Mouse (Mus musculus): Measurements from ENCODE around the gene Tmem229b. TPM values are rescaled to one million over a fixed set of nuclear protein-coding genes. Genes with fewer than 3 reads are reported as not detected.

Tmem229b gene
- total and polyA plus RNA-seq, 2 experiments: 1.4 to 1.6 TPM

- WGBS: 82% methylated on average over 4 of the region's 4 CpGs
- H3K9ac ChIP-seq (ENCODE audit: low read depth, low read length): no peak overlapping the region
- TF ChIP-seq POLR2A (IDR thresholded peaks at IDR 0.05; ENCODE audit: extremely low read depth, insufficient read depth, low read length) (no peak), CTCF (IDR thresholded peaks at IDR 0.05; ENCODE audit: low read depth, low read length) (no peak)
- no peaks in the 10 kb centered on the region for H3K36me3 ChIP-seq (ENCODE audit: control insufficient read depth, insufficient read depth, low read length)
- H3K4me1 ChIP-seq (ENCODE audit: control insufficient read depth, insufficient read depth, low read length): no peaks in the 10 kb centered on the region
- no peaks in the 10 kb centered on the region for H3K27me3 ChIP-seq (ENCODE audit: control insufficient read depth, insufficient read depth, low read length)
- H3K79me2 ChIP-seq (ENCODE audit: control insufficient read depth, insufficient read depth, low read length): no peaks in the 10 kb centered on the region
- no peak for DNase-seq (ENCODE audit: extremely low read depth, low read depth, low spot score)
- no peak overlapping the region for H3K27ac ChIP-seq (replicated peaks; ENCODE audit: insufficient read depth, low read depth, low read length)
- no peak overlapping the region for H3K4me3 ChIP-seq (ENCODE audit: insufficient read depth, low read depth, low read length)
These were observed 51.0 kb downstream of the Tmem229b start for GRCm38 (mm10) chr12:78956405-78956804.

GRCm38 (mm10) chr12:78952484-78952883 is 54.9 kb downstream of the Tmem229b start:
- H3K4me3 ChIP-seq (ENCODE audit: insufficient read depth, low read depth, low read length): no peak overlapping the region
- no peaks in the 10 kb centered on the region for H3K36me3 ChIP-seq (ENCODE audit: control insufficient read depth, insufficient read depth, low read length)
- H3K27me3 ChIP-seq (ENCODE audit: control insufficient read depth, insufficient read depth, low read length): no peaks in the 10 kb centered on the region
- no peak for DNase-seq (ENCODE audit: extremely low read depth, low read depth, low spot score)
- no peak overlapping the region for H3K9ac ChIP-seq (ENCODE audit: low read depth, low read length)
- H3K79me2 ChIP-seq (ENCODE audit: control insufficient read depth, insufficient read depth, low read length): no peaks in the 10 kb centered on the region
- no peak for TF ChIP-seq CTCF (IDR thresholded peaks at IDR 0.05; ENCODE audit: low read depth, low read length)
- no peak for TF ChIP-seq POLR2A (IDR thresholded peaks at IDR 0.05; ENCODE audit: extremely low read depth, insufficient read depth, low read length)
- no peaks in the 10 kb centered on the region for H3K4me1 ChIP-seq (ENCODE audit: control insufficient read depth, insufficient read depth, low read length)
- WGBS: 67% methylated on average over 3 of the region's 3 CpGs
- no peak overlapping the region for H3K27ac ChIP-seq (replicated peaks; ENCODE audit: insufficient read depth, low read depth, low read length)

GRCm38 (mm10) chr12:78952053-78952452 is 55.4 kb downstream of the Tmem229b start:
- Histone ChIP-seq H3K27me3 (ENCODE audit: control insufficient read depth, insufficient read depth, low read length) (no peaks in the 10 kb centered on the region), H3K9ac (ENCODE audit: low read depth, low read length) (no peak overlapping the region), H3K36me3 (ENCODE audit: control insufficient read depth, insufficient read depth, low read length) (no peaks in the 10 kb centered on the region), H3K27ac (replicated peaks; ENCODE audit: insufficient read depth, low read depth, low read length) (no peak overlapping the region), H3K4me3 (ENCODE audit: insufficient read depth, low read depth, low read length) (no peak overlapping the region), H3K79me2 (ENCODE audit: control insufficient read depth, insufficient read depth, low read length) (no peaks in the 10 kb centered on the region), H3K4me1 (ENCODE audit: control insufficient read depth, insufficient read depth, low read length) (no peaks in the 10 kb centered on the region)
- DNase-seq (ENCODE audit: extremely low read depth, low read depth, low spot score): no peak
- TF ChIP-seq POLR2A (IDR thresholded peaks at IDR 0.05; ENCODE audit: extremely low read depth, insufficient read depth, low read length): no peak
- TF ChIP-seq CTCF (IDR thresholded peaks at IDR 0.05; ENCODE audit: low read depth, low read length): no peak
- WGBS: 70% methylated on average over 11 of the region's 11 CpGs

- no peak for DNase-seq (ENCODE audit: extremely low read depth, low read depth, low spot score)
- TF ChIP-seq POLR2A (IDR thresholded peaks at IDR 0.05; ENCODE audit: extremely low read depth, insufficient read depth, low read length): no peak
- no peak for TF ChIP-seq CTCF (IDR thresholded peaks at IDR 0.05; ENCODE audit: low read depth, low read length)
- H3K9ac ChIP-seq (ENCODE audit: low read depth, low read length): no peak overlapping the region
- H3K36me3 ChIP-seq (ENCODE audit: control insufficient read depth, insufficient read depth, low read length): no peaks in the 10 kb centered on the region
- no peak overlapping the region for H3K4me3 ChIP-seq (ENCODE audit: insufficient read depth, low read depth, low read length)
- H3K79me2 ChIP-seq (ENCODE audit: control insufficient read depth, insufficient read depth, low read length): no peaks in the 10 kb centered on the region
- no peaks in the 10 kb centered on the region for H3K4me1 ChIP-seq (ENCODE audit: control insufficient read depth, insufficient read depth, low read length)
- H3K27me3 ChIP-seq (ENCODE audit: control insufficient read depth, insufficient read depth, low read length): no peaks in the 10 kb centered on the region
- 77% methylated on average over 5 of the region's 5 CpGs for WGBS
- no peak overlapping the region for H3K27ac ChIP-seq (replicated peaks; ENCODE audit: insufficient read depth, low read depth, low read length)
These were observed 59.8 kb downstream of the Tmem229b start for GRCm38 (mm10) chr12:78947661-78948060.

- no peak overlapping the region for H3K4me3 ChIP-seq (ENCODE audit: insufficient read depth, low read depth, low read length)
- DNase-seq (ENCODE audit: extremely low read depth, low read depth, low spot score): no peak
- no peaks in the 10 kb centered on the region for H3K79me2 ChIP-seq (ENCODE audit: control insufficient read depth, insufficient read depth, low read length)
- no peaks in the 10 kb centered on the region for H3K27me3 ChIP-seq (ENCODE audit: control insufficient read depth, insufficient read depth, low read length)
- H3K4me1 ChIP-seq (ENCODE audit: control insufficient read depth, insufficient read depth, low read length): no peaks in the 10 kb centered on the region
- H3K9ac ChIP-seq (ENCODE audit: low read depth, low read length): no peak overlapping the region
- TF ChIP-seq CTCF (IDR thresholded peaks at IDR 0.05; ENCODE audit: low read depth, low read length) (no peak), POLR2A (IDR thresholded peaks at IDR 0.05; ENCODE audit: extremely low read depth, insufficient read depth, low read length) (no peak)
- 81% methylated on average over 6 of the region's 6 CpGs for WGBS
- no peak overlapping the region for H3K27ac ChIP-seq (replicated peaks; ENCODE audit: insufficient read depth, low read depth, low read length)
- H3K36me3 ChIP-seq (ENCODE audit: control insufficient read depth, insufficient read depth, low read length): no peaks in the 10 kb centered on the region
These were observed 60.3 kb downstream of the Tmem229b start for GRCm38 (mm10) chr12:78947161-78947560.

GRCm38 (mm10) chr12:78942931-78943330 is 64.5 kb downstream of the Tmem229b start:
- 91% methylated on average over 6 of the region's 6 CpGs for whole genome bisulfite sequencing
- TF ChIP-seq CTCF (IDR thresholded peaks at IDR 0.05; ENCODE audit: low read depth, low read length) (no peak), POLR2A (IDR thresholded peaks at IDR 0.05; ENCODE audit: extremely low read depth, insufficient read depth, low read length) (no peak)
- Histone ChIP-seq H3K27ac (replicated peaks; ENCODE audit: insufficient read depth, low read depth, low read length) (no peak overlapping the region), H3K9ac (ENCODE audit: low read depth, low read length) (no peak overlapping the region), H3K79me2 (ENCODE audit: control insufficient read depth, insufficient read depth, low read length) (no peaks in the 10 kb centered on the region), H3K4me1 (ENCODE audit: control insufficient read depth, insufficient read depth, low read length) (no peaks in the 10 kb centered on the region), H3K27me3 (ENCODE audit: control insufficient read depth, insufficient read depth, low read length) (no peaks in the 10 kb centered on the region), H3K4me3 (ENCODE audit: insufficient read depth, low read depth, low read length) (no peak overlapping the region), H3K36me3 (ENCODE audit: control insufficient read depth, insufficient read depth, low read length) (no peaks in the 10 kb centered on the region)
- no peak for DNase-seq (ENCODE audit: extremely low read depth, low read depth, low spot score)
